Mouse (Mus musculus): ENCODE measurements around the gene Fam117b.

Gene Fam117b

DNA sequence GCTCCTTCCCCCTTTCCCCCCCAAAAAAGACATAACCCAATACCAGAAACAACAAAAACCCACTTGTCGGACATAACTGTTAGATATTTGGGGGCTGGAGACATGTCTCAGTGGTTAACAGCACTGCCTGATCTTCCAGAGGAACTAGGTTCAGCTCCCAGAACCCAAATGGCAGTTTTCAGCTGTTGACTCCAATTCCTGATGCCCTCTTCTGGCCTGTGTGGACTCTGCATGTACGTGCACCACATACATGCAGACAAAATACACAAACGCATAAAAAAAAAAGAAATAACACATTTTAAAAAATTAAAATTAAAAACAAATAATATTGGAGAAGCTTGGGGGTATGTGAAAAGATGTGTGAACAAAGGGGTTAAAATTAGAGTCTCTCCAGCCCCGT is 54.5 kb downstream of the Fam117b start:
- peak; percentile 28 for DNase-seq (ENCODE audit: low read depth, low spot score)

DNA sequence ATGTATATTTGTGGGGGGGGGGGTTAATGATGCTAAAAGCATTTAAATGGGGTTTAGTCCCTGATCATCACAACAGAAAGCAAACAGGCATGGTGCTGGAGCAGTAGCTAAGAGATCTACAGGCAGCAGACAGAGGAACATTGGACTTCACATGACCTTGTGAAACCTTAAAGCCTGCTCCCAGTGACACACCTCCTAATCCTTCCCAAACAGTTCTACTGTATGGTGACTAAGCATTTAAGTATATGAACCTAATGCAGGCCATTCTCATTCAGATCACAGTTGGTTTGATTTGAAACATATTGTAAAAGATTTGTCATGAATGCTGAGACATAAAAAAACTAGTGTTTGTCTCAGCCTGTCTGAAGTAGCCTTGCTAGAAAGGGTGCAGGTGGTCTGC is 73.8 kb downstream of the Fam117b start:
- DNase-seq (ENCODE audit: low read depth, low spot score) = peak; percentile 34

DNA sequence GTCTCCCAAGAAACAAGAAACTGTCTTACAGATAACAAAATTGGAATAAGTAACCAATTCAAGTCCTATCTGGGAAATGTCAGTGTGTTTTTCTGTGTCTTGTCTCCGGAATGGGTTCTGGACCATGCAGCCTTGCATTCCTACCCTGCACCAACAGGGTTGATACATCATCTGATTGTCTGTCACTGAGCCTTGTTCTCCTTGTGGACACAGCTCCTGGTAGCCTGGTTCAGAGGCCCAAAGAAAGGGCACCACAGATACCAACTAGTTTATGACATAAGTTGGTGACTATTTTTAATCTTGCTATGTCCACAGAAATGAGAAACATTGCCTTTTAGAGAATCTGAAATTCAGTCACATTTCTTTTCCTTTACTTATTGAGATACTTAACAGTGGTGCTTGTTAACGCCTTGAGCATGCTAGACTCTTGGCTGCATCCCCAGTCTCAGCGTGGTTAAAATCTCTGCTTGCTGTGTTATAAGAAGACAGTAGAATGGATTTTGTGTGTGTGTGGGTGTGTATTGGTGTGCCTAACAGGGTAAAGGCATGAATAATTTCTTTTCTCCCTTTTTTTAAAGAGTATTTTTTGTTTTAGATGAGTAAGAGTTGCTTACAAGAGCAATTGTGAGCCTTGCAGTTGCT is 74.7 kb downstream of the Fam117b start:
- no peak for DNase-seq (ENCODE audit: low read depth, low spot score)

DNA sequence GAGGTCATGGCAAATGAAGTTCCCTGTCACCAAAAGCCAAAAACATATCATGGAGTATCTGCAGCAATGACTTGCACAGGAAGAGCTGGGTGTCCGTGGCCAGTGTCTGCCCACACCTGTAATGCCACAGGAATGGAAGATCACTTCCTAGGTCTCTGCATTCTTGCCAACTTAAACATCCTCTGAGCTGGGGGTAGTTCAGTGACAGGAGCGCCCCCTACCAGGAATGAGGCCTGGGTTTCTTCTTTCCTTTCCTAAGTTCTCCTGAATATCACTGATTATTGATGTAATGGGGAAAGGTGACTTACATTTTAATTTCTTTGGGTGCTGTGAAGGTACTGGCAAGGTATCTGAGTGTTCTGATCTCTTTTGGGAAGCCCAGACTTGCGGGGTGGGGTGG is 82.8 kb downstream of the Fam117b start:
- no peak for DNase-seq (ENCODE audit: low read depth, low spot score)

DNA sequence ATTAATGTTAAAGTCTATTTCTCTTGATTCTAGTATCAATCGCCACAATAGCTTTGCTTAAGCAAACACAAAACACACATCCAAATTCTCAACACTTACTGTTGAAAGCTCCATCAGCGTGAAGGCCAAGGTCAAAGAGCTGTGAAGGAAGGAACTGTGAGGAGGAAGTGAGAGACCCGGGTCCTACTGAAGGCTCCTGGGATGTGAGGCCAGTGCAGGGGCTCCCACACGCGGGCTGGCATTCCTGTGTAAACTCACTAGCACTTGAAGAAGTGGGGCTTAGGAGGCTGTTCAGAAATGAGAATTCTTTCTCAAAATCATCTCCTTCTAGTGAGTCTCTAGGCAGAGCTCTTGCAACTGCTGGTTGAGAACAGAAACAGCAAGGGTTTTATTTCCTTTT is 84.5 kb downstream of the Fam117b start:
- DNase-seq (ENCODE audit: low read depth, low spot score) = no peak

DNA sequence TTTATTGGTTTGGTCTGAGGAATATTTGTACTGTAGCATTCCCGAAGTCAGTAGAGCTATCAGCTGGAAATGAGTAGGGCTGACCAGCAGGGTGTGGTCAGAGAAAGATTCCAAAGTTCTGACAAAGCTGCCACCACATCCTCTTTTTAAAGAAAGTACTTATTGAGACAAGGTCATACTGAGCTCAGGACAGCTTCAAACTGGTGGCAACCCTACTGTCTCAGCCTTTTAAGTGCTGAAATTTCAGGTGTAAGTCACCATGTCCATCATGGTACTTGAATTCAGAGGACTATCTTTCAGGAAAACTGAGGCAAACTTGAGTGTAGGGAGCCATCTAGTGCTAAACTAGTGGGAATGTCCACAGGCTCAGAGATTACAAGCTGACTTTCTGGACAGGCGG is 87.5 kb downstream of the Fam117b start:
- DNase-seq (ENCODE audit: low read depth, low spot score) = peak; percentile 51

DNA sequence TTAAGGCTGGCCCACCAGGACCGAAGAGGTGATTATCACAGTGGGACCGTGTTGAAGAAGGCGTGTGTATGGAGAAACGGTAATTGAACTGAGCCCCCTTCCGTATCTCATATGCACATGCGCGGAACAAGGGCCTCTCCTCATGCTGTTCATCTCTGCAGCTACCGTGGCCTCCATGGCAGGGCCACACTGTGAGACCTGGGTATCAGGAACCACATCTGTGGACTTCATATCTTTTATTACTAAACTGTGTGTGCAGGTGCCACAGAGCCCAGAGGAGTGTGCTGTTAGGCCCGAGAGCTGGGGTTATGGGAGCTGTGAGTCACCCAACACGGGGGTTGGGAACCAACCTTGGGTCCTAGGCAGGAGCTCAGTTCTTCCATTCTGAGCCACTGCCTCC is 94.5 kb downstream of the Fam117b start:
- peak; percentile 9 for DNase-seq (ENCODE audit: low read depth, low spot score)

DNA sequence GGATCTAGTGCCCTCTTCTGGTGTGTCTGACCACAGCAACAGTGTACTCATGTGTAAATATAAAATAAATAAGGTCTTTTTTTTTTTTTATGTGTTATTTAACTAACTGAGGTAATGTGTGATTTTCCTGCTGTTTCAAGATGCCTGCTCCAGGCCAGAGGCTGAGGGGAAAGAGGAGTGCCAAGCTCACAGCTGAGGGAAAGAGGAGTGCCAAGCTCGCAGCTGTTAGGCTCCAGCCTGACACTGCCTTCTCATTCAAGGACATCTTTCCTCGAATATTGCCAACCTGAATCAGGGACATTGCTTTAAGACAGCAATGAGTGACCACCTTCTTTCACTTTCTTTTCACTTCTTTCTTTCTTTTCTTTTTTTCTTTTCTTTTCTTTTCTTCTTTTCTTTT is 95.9 kb downstream of the Fam117b start:
- no peak for DNase-seq (ENCODE audit: low read depth, low spot score)

DNA sequence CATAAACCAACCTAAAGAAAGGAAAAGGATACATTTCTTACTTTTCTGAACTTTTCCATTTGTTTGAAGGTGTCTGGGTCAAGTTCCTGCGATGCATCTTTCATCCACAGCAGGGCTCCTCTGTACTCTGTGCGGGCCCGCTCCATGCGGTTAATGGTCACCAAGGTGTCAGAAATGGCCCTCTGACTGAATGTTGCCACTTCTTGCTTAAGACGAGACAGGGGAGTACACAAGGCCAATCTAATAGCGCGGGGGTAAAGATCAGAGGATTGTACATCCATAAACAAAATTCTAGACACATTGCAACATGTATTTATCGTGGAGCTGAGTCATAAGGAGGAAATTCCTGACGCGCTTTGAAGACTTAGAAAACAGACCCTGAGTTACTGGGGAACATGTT is 101.0 kb downstream of the Fam117b start:
- no peak for DNase-seq (ENCODE audit: low read depth, low spot score)

DNA sequence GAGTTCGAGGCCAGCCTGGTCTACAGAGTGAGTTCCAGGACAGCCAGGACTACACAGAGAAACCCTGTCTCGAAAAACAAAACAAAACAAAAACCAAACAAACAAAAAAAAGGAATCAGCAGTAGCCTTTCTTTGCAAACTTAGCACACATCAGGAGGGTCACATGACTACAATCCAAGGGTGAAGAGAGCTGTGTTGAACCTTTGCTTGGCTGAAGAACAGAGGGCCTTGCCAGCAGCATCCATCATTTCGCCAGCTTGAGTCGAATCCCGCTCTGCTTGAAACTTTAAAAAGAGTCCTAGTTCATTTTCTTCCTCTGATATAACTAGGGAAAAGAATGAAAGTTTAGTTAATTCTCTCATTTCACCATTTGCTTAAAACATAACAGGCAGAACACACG is 102.7 kb downstream of the Fam117b start:
- DNase-seq (ENCODE audit: low read depth, low spot score) = no peak

DNA sequence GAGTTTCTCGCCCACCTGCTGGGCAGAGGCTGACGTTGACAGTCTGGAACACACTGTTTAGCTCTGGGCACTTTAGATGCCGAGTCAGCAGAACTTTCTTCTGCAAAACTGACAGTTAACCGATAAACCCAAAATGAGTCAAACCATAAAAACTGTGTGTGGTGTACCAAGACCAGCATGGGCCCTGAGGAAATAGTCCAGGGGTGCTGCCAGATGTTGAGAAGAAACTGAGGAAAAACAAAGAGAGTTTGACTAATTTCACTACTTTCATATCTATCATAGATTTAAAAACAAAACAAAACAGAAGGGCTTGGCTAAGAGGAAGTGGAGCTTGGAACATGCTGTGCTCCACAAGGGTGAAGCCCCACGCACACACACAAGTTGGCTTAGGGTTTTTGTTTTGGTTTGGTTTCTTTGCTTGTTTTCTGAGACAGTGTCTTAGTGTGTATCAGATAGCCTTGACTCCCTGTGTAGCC is 103.4 kb downstream of the Fam117b start:
- no peak for DNase-seq (ENCODE audit: low read depth, low spot score)

DNA sequence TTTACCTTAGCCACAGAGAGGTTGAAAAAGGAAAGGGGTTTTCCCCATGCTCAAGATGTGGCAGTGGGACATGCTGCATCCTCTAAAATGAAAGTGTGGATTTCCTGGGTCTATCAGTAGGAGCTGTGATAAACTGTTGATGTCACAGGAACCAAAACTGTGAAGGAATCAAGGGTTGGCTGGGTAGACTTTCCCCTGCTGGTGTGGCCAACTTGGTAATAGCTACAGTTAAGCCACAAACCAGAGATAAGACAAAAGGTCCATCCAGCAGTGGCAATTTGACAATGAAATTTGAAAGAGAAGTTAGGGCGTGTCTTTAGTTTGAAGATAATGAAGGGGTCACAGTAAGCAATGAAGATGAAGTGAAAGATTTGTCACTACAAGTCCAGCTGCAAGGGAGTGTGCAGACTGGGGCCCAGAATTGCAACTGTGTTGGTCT is 104.2 kb downstream of the Fam117b start:
- no peak for DNase-seq (ENCODE audit: low read depth, low spot score)
